Mouse (Mus musculus): ENCODE measurements around the gene Ptgds. TPM values are rescaled to one million over a fixed set of nuclear protein-coding genes. Genes with fewer than 3 reads are reported as not detected.

Ptgds gene
- polyA plus RNA-seq, 1 experiment from 2014 or later, result 0.38 TPM

GRCm38 (mm10) chr2:25434292-25434691 is 35.6 kb downstream of the Ptgds start:
- ATAC-seq (ENCODE audit: insufficient read depth), result no peak
- Histone ChIP-seq H3K4me3 (replicated peaks) (no peak overlapping the region), H3K4me2 (no peak overlapping the region), H3K36me3 (replicated peaks) (no peaks in the 10 kb centered on the region), H3K9me3 (replicated peaks) (no peaks in the 10 kb centered on the region), H3K27ac (replicated peaks) (no peak overlapping the region), H3K9ac (no peak overlapping the region), H3K4me1 (replicated peaks) (peaks cover 13% of the 10 kb centered on the region), H3K27me3 (peaks cover 20% of the 10 kb centered on the region)
- WGBS (ENCODE audit: insufficient replicate concordance), result 75% methylated on average over 8 of the region's 8 CpGs

GRCm38 (mm10) chr2:25433101-25433500 is 36.7 kb downstream of the Ptgds start:
- Histone ChIP-seq H3K36me3 (replicated peaks) (no peaks in the 10 kb centered on the region), H3K4me3 (replicated peaks) (no peak overlapping the region), H3K9me3 (replicated peaks) (no peaks in the 10 kb centered on the region), H3K4me2 (no peak overlapping the region), H3K27me3 (peaks cover 29% of the 10 kb centered on the region), H3K9ac (no peak overlapping the region), H3K4me1 (replicated peaks) (peaks cover 24% of the 10 kb centered on the region), H3K27ac (replicated peaks) (no peak overlapping the region)
- no peak for ATAC-seq (ENCODE audit: insufficient read depth)
- 71% methylated on average over 17 of the region's 17 CpGs for WGBS (ENCODE audit: insufficient replicate concordance)

GRCm38 (mm10) chr2:25432326-25433098 is 37.3 kb downstream of the Ptgds start:
- Histone ChIP-seq H3K27me3 (peaks cover 29% of the 10 kb centered on the region), H3K36me3 (replicated peaks) (no peaks in the 10 kb centered on the region), H3K9ac (no peak overlapping the region), H3K4me2 (no peak overlapping the region), H3K27ac (replicated peaks) (no peak overlapping the region), H3K9me3 (replicated peaks) (no peaks in the 10 kb centered on the region), H3K4me3 (replicated peaks) (no peak overlapping the region), H3K4me1 (replicated peaks) (peaks cover 28% of the 10 kb centered on the region)
- WGBS (ENCODE audit: insufficient replicate concordance), result 46% methylated on average over 11 of the region's 11 CpGs
- ATAC-seq (ENCODE audit: insufficient read depth), result no peak

GRCm38 (mm10) chr2:25431308-25431855 is 38.5 kb downstream of the Ptgds start:
- Histone ChIP-seq H3K9ac (no peak overlapping the region), H3K27me3 (peaks cover 29% of the 10 kb centered on the region), H3K4me2 (no peak overlapping the region), H3K36me3 (replicated peaks) (no peaks in the 10 kb centered on the region), H3K27ac (replicated peaks) (no peak overlapping the region), H3K9me3 (replicated peaks) (no peaks in the 10 kb centered on the region), H3K4me1 (replicated peaks) (peaks cover 28% of the 10 kb centered on the region), H3K4me3 (replicated peaks) (no peak overlapping the region)
- no peak for ATAC-seq (ENCODE audit: insufficient read depth)
- 65% methylated on average over 6 of the region's 6 CpGs for WGBS (ENCODE audit: insufficient replicate concordance)

GRCm38 (mm10) chr2:25430395-25431233 is 39.2 kb downstream of the Ptgds start:
- no peak overlapping the region for H3K4me3 ChIP-seq (replicated peaks)
- no peaks in the 10 kb centered on the region for H3K9me3 ChIP-seq (replicated peaks)
- H3K4me1 ChIP-seq (replicated peaks), result peaks cover 28% of the 10 kb centered on the region
- H3K27me3 ChIP-seq, result peaks cover 32% of the 10 kb centered on the region
- H3K9ac ChIP-seq, result no peak overlapping the region
- no peak for ATAC-seq (ENCODE audit: insufficient read depth)
- no peak overlapping the region for H3K4me2 ChIP-seq
- no peaks in the 10 kb centered on the region for H3K36me3 ChIP-seq (replicated peaks)
- WGBS (ENCODE audit: insufficient replicate concordance), result 75% methylated on average over 17 of the region's 17 CpGs
- no peak overlapping the region for H3K27ac ChIP-seq (replicated peaks)

- 58% methylated on average over 5 of the region's 5 CpGs for WGBS (ENCODE audit: insufficient replicate concordance)
- no peak overlapping the region for H3K9ac ChIP-seq
- H3K27me3 ChIP-seq, result peaks cover 42% of the 10 kb centered on the region
- no peaks in the 10 kb centered on the region for H3K9me3 ChIP-seq (replicated peaks)
- H3K4me2 ChIP-seq, result peak overlapping the region; percentile 95; the same call in 1 of the 2 replicates
- no peak overlapping the region for H3K27ac ChIP-seq (replicated peaks)
- H3K36me3 ChIP-seq (replicated peaks), result no peaks in the 10 kb centered on the region
- H3K4me1 ChIP-seq (replicated peaks), result peaks cover 28% of the 10 kb centered on the region
- peak overlapping the region; percentile 65; the same call in 1 of the 2 replicates for H3K4me3 ChIP-seq (replicated peaks)
- no peak for ATAC-seq (ENCODE audit: insufficient read depth)
These were observed 40.2 kb downstream of the Ptgds start for GRCm38 (mm10) chr2:25429435-25430180.

GRCm38 (mm10) chr2:25428442-25429236 is 41.2 kb downstream of the Ptgds start, which contains the start of gene Abca2:
Gene Abca2 (plus strand): TSS chr2:25428703.
- H3K27ac ChIP-seq (replicated peaks), result no peak within 1 kb of the TSS
- ATAC-seq (ENCODE audit: insufficient read depth), result peak; percentile 80
- peak within 1 kb of the TSS; percentile 58 for H3K9ac ChIP-seq
- H3K36me3 ChIP-seq (replicated peaks), result no peaks in the 10 kb centered on the region
- no peaks in the 10 kb centered on the region for H3K9me3 ChIP-seq (replicated peaks)
- peak within 1 kb of the TSS; percentile 95 for H3K4me2 ChIP-seq
- peak within 1 kb of the TSS; percentile 65 for H3K4me3 ChIP-seq (replicated peaks)
- peaks cover 44% of the 10 kb centered on the region for H3K27me3 ChIP-seq
- under 1% methylated on average over 89 of the region's 89 CpGs for WGBS (ENCODE audit: insufficient replicate concordance)
- peaks cover 28% of the 10 kb centered on the region for H3K4me1 ChIP-seq (replicated peaks)

GRCm38 (mm10) chr2:25427256-25427655 is 42.6 kb downstream of the Ptgds start:
- WGBS (ENCODE audit: insufficient replicate concordance), result 71% methylated on average over 5 of the region's 5 CpGs
- H3K4me3 ChIP-seq (replicated peaks), result no peak overlapping the region
- H3K36me3 ChIP-seq (replicated peaks), result no peaks in the 10 kb centered on the region
- no peak overlapping the region for H3K4me2 ChIP-seq
- no peak overlapping the region for H3K27ac ChIP-seq (replicated peaks)
- no peak overlapping the region for H3K9ac ChIP-seq
- no peaks in the 10 kb centered on the region for H3K9me3 ChIP-seq (replicated peaks)
- H3K27me3 ChIP-seq, result peaks cover 47% of the 10 kb centered on the region
- ATAC-seq (ENCODE audit: insufficient read depth), result no peak
- peaks cover 26% of the 10 kb centered on the region for H3K4me1 ChIP-seq (replicated peaks)

- Histone ChIP-seq H3K9ac (no peak overlapping the region), H3K27me3 (peaks cover 47% of the 10 kb centered on the region), H3K4me2 (no peak overlapping the region), H3K4me1 (replicated peaks) (peaks cover 21% of the 10 kb centered on the region), H3K4me3 (replicated peaks) (no peak overlapping the region), H3K36me3 (replicated peaks) (no peaks in the 10 kb centered on the region), H3K27ac (replicated peaks) (no peak overlapping the region), H3K9me3 (replicated peaks) (no peaks in the 10 kb centered on the region)
- 4% methylated on average over 5 of the region's 5 CpGs for WGBS (ENCODE audit: insufficient replicate concordance)
- no peak for ATAC-seq (ENCODE audit: insufficient read depth)
These were observed 43.1 kb downstream of the Ptgds start for GRCm38 (mm10) chr2:25426721-25427191.

GRCm38 (mm10) chr2:25425481-25425880 is 44.4 kb downstream of the Ptgds start:
- no peak for ATAC-seq (ENCODE audit: insufficient read depth)
- Histone ChIP-seq H3K4me1 (replicated peaks) (peaks cover 21% of the 10 kb centered on the region), H3K9ac (no peak overlapping the region), H3K27me3 (peaks cover 39% of the 10 kb centered on the region), H3K4me2 (no peak overlapping the region), H3K36me3 (replicated peaks) (no peaks in the 10 kb centered on the region), H3K4me3 (replicated peaks) (no peak overlapping the region), H3K9me3 (replicated peaks) (no peaks in the 10 kb centered on the region), H3K27ac (replicated peaks) (no peak overlapping the region)
- WGBS (ENCODE audit: insufficient replicate concordance), result 62% methylated on average over 27 of the region's 27 CpGs
